Mouse (Mus musculus) kidney, postnatal 10 days (tissue): ENCODE data around the gene Dcaf5.

ENCODE experiments used
- DNase-seq: peaks from one replicate; pipeline ENCODE4 v3.0.0; 2021; ENCODE audit warnings: mixed read lengths

Dcaf5 gene

DNA sequence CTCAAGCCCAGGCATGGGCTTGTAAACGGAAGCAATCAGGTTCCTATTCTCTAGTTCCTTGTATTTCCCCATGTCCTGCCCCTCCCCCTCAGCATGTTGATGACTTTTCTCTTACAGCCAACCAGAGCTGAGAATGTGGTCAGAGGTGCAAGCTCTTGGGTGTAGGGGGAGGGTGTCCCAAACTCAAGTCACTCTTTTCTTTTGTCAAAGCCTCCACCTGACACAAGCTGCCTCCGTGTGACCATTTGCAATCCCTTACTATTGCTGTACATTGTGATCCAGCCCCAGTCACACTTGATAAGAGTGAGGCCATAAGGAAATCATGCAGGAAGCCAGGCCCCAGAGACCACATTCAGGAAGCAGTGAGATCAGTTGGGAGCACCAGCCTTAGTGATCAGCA lies 104.8 kb downstream of the Dcaf5 start:
- DNase-seq, result no peak

DNA sequence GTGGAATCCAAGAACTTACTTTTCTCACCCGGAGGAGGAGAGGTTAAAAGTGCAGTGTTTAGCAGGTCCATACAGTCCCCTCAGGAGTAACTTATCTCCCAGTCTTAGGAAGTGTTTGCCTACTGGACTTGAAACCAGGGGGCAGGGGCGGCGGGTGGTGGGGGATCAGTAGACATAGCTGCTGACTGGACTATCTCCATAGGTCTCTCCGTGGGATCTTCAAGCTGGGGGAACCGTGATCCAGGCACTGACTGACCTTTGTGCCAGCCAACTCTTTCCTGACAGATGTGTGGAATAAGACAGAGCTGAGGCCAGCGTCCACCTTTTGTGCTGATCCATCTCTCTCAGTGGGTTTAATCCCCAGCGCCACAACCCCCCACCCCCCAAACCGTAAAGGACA lies 105.6 kb downstream of the Dcaf5 start:
- DNase-seq, result peak; percentile 36

DNA sequence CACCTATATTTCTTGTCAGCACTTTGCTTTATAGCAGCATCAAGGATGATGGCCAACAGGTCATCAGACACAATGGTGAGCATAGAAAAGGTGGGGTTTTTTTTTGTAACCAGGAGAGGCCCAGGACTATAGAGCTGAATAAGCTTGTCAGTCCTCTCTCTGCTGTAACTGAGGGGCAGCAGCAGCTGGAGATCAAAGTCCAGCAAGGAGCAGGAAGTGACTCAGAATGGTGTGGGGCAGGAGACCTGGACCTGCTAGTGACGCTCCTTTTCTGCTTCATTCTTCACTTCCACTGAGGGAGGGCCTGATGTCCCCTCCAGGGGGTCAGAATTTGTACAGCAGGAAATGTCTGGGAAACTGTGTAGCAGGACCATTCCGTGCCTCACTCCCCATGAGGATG lies 106.8 kb downstream of the Dcaf5 start:
- DNase-seq, result no peak

DNA sequence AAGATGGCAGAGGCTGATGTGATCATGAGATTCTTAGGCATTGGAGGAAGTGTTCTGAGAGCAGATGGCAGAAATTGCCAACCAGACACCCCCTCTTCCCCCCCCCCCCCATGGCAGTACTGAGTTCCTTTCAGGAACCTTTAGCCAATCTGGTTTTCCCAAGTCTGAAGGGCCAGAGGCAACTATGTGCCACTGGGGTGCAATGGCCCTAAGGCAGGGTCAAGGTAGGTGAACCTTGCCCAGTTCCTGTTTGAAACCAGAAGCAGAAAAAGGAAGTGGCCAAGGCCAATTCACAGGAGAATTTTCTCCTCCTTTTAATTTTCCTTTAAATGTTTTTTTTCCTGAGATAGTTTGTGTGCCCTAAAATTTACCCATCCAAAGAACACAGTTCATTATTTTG lies 110.4 kb downstream of the Dcaf5 start:
- no peak for DNase-seq

DNA sequence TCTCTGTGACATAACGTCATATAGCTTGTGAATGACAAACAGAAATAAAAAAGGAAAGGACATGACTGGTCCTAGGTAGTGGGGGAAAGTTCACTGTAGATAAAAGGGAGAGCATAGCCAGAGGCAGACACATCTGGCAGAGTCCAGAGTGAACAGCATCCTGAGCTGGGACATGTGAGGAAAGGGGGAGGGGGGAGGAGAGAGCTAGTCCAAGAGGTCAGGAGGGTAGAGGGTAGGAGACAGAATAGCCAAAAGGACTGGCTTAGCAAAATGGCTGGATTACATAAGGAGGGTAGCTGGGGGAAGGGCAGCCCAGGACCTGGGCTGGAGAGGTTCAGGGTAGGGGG lies 111.6 kb downstream of the Dcaf5 start:
- no peak for DNase-seq

DNA sequence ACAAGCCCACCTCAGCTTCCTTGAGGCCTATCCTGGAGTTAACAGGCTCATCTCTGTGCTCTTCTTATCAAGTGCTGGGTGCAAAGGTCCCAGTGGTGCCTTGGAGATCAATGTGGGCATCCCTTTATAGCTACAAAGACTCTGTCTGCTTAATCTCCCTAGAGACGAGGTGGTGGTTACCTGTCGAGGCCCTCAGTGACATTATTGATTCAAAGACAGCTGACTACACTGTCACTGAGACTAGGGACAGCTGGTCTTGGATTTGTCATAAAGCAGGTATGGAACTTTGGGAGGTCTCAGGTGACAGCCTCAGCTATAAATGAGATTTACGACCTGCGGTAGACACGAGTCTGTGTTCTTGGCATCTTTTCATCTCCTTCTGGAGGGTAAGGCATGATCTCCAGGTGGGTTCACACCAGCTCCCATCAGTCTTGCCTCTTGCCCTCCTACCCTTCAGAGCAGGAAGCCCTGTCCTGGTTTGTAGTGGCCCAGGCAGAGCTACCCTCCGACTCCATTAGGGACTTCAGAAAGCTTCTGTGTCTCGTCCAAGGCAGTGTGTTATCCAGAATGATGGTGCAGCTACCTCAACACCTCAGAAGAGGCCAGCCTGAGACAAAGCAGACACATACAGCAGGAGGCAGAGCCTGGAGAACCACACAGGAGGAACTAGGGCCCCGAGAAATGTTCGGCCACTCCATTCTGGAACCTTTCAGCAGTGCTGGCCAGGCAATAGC lies 112.2 kb downstream of the Dcaf5 start:
- DNase-seq, result no peak

DNA sequence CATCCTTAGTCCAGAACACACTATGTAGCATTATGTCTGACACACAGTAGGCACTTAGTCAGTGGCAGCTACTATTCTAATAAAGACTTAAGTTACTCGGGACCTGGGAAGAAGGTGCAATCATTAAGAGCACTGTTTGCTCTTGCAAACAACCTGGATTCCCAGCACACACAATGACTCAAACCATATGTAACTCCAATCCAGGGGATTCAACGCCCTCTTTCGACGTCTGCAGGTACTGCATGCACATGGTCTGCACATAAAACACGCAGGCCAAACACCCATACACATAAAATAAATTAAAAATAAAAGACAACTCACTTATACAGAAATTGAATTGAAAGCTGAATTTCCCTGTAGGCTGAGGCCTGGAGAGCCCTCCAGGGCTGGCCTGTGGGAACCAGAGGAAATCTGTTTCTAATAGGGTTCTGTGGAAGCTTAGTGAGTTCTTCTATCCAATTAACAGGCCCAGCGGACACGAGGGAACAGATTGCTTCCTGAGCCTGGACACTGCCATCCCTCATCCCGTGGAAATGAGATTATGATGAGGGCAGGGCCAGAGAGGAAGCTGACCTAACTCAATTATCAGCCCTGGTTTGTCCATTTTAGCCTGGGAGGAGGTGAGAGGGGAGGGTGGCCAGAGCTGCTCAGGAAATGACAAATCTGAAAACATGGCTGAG lies 112.9 kb downstream of the Dcaf5 start:
- no peak for DNase-seq

DNA sequence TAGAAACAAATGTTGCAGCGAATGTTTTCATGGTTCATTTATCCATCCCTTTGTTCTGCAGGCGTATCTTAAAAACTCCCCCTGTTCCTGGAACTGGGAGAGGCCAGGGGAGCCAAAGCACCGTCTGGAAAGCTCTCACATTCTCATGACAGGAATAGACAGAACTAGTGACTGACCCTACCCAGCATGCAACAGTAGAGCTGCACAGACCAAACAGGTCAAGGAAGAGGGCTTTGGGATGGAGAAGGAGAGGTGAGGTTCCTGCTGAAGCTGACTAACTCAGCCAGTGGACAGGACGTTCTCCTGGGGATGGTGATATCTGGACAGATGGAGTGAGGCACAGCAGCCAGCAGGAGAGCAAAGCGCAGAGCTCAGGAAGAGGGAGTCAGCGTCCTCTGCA lies 113.9 kb downstream of the Dcaf5 start:
- no peak for DNase-seq

DNA sequence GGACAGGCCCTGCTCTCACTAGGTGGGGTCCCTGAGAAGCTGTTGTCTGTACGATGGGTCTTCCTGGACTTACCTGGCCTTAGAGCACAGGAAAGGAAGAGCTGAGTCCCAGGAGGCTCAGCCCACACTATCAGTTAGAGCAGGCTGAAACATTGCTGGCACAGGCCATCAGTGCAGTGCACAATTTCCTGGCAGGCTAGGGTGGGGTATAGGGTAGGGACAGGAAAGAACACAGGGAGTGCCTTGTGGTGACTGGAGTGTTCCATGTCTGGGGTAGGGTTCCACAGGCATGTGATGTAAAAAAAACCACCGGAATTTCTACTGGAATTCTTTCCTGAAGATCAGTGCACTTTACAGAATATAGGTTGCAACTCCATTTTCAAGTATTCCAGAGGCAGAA lies 117.3 kb downstream of the Dcaf5 start:
- peak; percentile 43 for DNase-seq

DNA sequence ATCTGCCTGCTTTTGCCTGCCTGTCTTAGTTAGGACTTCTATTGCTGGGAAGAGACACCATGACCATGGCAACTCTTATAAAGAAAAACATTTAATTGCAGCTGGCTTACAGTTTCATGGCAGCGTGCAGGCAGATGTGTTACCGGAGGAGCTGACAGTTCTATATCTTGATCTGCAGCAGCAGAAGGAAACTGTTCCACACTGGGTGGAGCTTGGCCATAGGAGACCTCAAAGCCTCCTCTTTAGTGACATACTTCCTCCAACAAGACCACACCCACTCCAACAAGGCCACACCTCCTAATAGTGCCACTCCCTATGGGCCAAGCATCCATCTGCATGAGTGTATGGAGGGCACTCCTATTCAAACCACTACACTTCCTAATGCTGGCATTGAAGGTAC lies 121.1 kb downstream of the Dcaf5 start:
- no peak for DNase-seq

DNA sequence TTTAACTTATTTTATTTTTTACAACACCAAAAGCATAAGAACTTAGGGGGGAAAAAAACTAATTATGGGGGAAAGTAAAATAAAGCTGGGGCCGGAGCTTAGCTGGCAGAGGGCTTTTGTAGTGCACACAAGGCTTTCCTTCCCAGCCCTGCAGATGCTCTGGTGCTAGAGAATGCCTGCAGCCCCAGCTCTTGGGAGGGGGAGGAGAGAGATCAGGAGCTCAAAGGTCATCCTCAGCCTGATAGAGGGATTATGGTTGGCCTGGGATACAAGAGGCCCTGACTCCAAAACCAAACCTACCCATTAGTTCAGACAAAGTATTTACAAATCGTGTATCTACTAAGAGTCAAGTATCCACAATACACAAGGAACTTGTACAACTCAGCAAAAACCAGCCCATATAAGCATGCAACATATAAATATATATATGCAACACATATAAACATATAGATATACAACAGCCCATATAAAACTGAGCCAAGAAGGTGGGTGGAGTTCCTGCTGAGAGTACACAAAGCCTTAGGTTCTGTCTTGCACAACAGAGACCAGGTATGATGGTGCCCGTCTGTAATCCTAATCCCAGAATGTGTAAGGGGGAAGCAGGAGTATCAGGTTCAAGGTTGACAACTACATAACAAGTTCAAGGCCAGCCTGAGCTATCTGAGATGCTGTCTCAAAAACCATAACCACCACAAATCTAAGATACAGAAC lies 124.3 kb downstream of the Dcaf5 start:
- DNase-seq, result no peak

DNA sequence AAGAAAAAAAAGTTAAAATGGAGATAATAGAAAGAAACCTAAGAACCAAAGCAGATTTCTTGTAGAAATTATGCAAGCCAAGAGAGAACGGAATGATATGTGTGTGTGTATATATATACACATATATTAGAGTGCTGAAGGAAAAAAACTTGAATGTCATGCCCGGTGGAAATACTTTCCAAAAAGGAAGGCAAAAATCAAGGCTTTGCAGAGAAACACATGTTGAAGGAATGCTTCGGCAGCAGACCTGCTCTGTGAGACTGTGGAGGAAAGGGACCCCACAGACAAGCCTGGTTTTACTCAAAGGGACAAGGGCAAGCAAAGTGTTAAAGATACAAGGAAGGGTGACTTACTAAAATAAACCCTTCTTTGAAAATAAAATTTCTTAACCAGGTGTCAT lies 128.8 kb downstream of the Dcaf5 start:
- DNase-seq, result no peak

DNA sequence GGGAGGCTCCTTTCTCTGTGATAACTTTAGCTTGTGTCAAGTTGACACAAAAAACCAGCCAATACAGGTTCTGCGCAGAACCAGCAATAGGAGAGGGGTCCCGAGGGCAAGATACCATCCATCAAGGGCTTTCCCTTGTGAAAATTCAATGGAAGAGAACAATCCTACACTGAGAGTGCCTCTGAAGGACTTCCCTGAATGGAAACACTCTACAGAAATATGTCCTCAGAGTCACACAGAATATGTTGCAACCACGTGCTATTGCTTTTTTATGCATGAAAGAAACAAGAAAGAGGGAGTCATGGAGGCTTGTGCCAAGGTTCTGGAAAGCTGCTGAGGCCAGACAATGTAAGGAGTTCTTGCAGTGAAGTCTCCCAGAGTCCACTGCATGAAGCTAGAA lies 131.9 kb downstream of the Dcaf5 start:
- no peak for DNase-seq

DNA sequence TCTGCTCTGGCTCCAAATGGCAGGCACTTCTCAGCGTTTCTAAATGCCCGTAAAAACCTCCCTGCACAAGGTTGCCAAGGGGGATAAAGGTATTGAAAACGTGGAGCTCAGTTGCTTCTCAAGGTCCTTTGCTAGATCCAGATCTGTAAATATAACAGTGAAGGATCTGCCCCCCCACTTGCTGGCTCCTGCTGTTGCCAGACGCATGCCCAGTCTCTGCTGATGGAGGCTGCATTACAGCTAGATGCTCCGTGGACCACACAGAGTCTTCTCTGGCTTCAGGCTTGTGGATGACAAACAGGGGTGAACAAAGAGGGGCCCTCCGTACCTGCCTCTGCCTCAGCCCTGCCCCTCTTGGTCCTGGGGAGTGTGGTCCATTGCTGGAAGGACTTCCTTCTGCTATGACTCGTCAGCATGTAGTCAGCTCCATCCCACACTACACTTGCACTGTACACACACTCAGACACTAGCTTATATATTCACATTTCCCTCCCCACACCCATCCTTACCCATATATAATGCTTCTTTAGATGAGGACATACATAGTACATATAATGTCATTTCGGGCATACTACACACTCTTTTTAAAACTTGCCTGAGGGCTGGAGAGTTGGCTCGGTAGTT lies 135.5 kb downstream of the Dcaf5 start:
- no peak for DNase-seq

DNA sequence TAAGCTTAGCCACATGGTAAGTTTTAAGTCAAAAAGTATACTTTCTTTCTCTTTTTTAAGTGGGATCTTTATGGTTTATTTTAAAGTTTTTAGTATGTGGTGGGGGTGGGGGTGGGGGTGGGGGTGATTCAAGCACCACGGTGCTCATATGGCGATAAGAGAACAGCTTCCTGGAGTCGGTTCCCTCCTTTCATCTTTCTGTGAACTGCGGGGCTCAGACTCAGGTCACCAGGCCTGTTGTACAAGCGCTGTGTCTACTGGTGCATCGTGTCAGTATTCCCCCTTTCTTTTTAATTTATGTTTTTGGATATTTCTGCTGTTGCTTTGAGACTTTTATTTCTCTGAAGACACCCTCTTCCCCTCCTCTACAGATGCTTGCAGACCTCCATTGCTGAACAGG lies 137.7 kb downstream of the Dcaf5 start:
- DNase-seq, result no peak

DNA sequence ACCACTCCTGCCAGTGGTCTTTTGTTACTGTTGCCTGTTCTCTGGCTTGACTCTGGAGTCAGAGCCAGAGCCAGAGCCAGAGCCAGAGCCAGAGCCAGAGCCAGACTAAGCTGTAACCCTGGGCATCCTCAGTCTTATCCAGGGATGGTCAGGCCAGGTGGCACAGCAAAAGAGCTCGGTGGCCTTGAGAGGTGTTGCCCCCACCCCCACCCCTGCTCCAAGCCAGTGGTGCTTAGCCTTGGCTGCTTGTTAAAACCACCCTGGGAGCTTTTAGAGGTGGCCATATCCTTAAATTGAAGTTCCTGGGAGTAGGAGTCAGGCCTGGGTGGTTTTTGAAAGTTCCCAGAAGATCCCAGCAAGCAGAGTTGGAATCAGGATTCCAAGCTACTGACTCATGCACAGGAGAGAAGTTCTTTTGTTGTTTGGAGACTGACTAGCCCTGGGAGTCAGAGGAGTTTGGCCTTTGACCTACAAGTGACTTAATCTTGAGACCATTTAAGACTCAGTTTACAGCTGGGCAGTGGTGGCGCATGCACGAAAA lies 144.4 kb downstream of the Dcaf5 start:
- no peak for DNase-seq

DNA sequence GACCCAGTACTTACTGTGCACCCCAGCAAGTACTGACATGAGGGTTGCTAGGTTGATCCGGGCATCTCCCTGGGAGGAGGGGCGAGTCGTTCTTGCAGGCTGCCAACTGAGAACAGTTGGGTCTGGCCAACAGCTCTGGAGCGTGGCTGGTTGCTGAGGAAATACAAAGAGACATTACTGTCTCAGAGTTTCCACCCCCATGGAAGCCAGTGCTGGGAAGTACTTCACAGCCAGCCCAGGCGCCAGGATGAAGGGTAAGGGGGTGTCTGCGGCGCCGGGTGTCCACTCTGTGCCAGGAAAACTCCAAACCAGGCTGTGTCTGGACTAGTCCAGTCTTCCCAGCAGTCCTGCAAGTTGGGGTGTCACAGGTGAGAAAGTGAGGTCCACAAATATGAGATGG lies 145.4 kb downstream of the Dcaf5 start:
- no peak for DNase-seq

DNA sequence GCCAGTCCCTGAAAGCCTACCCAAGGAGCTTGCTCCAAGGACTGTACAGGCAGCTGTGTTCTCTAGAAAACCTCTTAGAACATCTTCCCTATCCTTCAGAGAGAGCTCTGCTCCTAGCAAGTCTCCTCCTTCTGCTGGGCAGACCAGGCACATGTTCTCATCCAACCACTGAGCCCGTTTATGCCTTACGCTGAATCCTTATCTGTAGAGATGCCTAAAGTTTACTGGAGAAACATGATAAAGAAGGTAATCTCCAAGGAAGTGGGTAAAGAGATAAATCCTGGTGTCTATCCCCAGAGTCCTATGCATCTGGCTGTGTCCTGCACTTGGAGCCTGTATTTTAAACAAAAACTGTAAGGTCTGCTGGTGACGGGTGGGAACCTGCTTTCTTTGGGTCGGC lies 145.9 kb downstream of the Dcaf5 start:
- DNase-seq, result no peak

DNA sequence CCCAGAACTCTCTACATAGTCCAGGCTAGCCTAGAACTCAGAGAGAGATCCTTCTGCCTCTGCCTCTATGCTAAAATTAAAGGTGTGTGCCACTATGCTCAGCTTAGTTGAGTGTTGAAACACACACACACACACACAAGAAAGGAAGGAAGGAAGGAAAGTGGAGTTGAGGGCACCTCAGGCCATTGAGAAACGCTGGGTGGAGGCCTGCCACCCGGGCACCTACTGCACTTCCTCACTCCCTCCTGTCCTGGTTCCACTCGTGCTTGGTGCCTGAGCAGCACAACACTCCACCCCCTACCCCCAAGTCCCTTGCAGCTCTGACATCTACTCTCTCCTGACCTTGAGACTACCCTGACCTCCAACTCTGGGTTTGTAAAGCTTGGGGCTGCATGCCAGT lies 146.7 kb downstream of the Dcaf5 start:
- DNase-seq, result no peak

DNA sequence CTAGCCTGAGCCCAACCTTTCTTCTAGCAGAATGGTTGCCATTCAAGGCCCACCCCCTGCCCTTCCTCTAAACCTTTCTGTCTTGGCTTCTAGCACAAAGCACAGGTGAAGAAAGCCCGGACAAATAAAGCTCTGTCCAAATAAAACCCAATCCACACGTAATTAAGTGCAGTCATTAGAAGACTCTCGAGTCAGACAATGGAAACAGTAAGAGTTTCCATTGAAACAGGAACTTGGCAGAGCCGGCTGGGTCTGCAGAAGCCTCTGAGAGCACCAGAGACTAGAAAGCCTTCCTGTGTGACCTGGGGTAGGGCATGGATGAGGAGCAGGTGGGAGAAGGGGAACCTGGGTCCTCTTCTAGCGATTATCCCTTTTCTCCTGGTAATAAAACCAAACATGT lies 150.5 kb downstream of the Dcaf5 start:
- DNase-seq, result no peak
